Mouse (Mus musculus): Measurements from ENCODE around the gene Trim75.

- TF ChIP-seq CTCF (IDR thresholded peaks at IDR 0.05; ENCODE audit: low read depth) (no peak), EP300 (IDR thresholded peaks at IDR 0.05; ENCODE audit: low read depth) (no peak)
Measured at GRCm38 (mm10) chr8:65032107-65032506, 44.5 kb upstream of the Trim75 start.

All from liver, embryonic 14.5 days (tissue).